Mouse (Mus musculus) thymus, adult 2 months (tissue): Measurements from ENCODE around the gene Itpr1. TPM values are rescaled to one million over a fixed set of nuclear protein-coding genes. Genes with fewer than 3 reads are reported as not detected.

Experiments
- DNase-seq: peaks from one replicate; pipeline ENCODE4 v3.0.0; 2021
- H3K27ac ChIP-seq: fragments of 200-500 bp; 2 replicates; pipeline ENCODE4 v1.5.1; 2012; ENCODE audit warnings: low read length, control low read depth; ENCODE audit not compliant: control insufficient read depth, insufficient read depth
- H3K27me3 ChIP-seq: fragments of 200-500 bp; 2 replicates; pipeline ENCODE4 v1.6.1; 2012; ENCODE audit warnings: mild to moderate bottlenecking, low read length, moderate library complexity, mixed read lengths; ENCODE audit not compliant: control insufficient read depth, insufficient read depth
- H3K36me3 ChIP-seq: fragments of 200-500 bp; 2 replicates; pipeline ENCODE4 v1.6.1; 2012; ENCODE audit warnings: mild to moderate bottlenecking, low read length, moderate library complexity; ENCODE audit not compliant: control insufficient read depth, insufficient read depth
- H3K4me1 ChIP-seq: fragments of 200-500 bp; replicated peaks from 2 replicates; pipeline ENCODE4 v1.6.1; 2012; ENCODE audit warnings: low read length; ENCODE audit not compliant: control insufficient read depth, insufficient read depth
- H3K4me3 ChIP-seq: fragments of 200-500 bp; 2 replicates; pipeline ENCODE4 v1.5.1; 2012; ENCODE audit warnings: mild to moderate bottlenecking, low read length, control low read depth, moderate library complexity; ENCODE audit not compliant: control insufficient read depth, insufficient read depth
- CTCF ChIP-seq: fragments of 200-500 bp; IDR thresholded peaks from 2 replicates; pipeline ENCODE4 v1.5.1; 2012; ENCODE audit warnings: mild to moderate bottlenecking, control low read depth, low read length, moderate library complexity, borderline replicate concordance; ENCODE audit not compliant: control insufficient read depth, poor library complexity, insufficient read depth; ENCODE audit errors: extremely low read depth
- POLR2A ChIP-seq: fragments of 200-500 bp; IDR thresholded peaks from 2 replicates; pipeline ENCODE4 v1.6.1; 2012; ENCODE audit warnings: mild to moderate bottlenecking, low read length, control low read depth, moderate library complexity; ENCODE audit not compliant: control insufficient read depth, poor library complexity, insufficient read depth; ENCODE audit errors: extremely low read depth
- WGBS: fragments of 180-500 bp; shearing (Covaris S2); methylation state at CpG from one replicate; pipeline ENCODE4 v1.1.7; 2018; 5-methylcytosine and 5-hydroxymethylcytosine counted together
- polyA plus RNA-seq: library from polyadenylated mRNA; depleted of rRNA; stranded (reverse); fragments of >200 nt; gene quantifications from 2 replicates; pipeline ENCODE4 v1.2.3, GENCODE M21; 2012

Gene Itpr1
- polyA plus RNA-seq, 1 experiment, result 28.8 TPM

DNA sequence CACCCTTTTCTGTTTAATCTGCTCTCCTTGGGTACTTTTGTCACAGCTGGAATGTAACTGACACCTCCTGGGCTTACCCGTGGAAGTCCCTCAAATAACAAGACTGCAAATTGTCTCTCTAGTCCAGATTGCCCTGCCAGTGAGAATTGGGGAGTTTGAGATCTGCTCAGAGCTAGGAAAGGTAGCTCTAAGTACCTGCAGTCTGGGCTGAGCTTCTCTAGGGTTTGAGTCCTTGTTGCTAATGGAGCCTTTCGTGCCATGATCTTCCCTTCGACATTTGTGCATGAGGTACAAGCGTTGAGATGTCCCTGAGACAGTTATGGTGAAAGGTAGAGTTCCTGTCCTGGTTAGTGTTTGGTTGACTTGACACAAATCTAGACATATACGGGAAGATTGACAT is 89.0 kb downstream of the Itpr1 start:
- WGBS, result 96% methylated on average over 5 of the region's 5 CpGs
- no peak for DNase-seq
- Histone ChIP-seq H3K27me3 (no peaks in the 10 kb centered on the region), H3K27ac (no peak overlapping the region), H3K4me3 (no peak overlapping the region), H3K4me1 (peaks cover 6% of the 10 kb centered on the region), H3K36me3 (no peaks in the 10 kb centered on the region)
- no peak for TF ChIP-seq POLR2A
- TF ChIP-seq CTCF, result no peak

DNA sequence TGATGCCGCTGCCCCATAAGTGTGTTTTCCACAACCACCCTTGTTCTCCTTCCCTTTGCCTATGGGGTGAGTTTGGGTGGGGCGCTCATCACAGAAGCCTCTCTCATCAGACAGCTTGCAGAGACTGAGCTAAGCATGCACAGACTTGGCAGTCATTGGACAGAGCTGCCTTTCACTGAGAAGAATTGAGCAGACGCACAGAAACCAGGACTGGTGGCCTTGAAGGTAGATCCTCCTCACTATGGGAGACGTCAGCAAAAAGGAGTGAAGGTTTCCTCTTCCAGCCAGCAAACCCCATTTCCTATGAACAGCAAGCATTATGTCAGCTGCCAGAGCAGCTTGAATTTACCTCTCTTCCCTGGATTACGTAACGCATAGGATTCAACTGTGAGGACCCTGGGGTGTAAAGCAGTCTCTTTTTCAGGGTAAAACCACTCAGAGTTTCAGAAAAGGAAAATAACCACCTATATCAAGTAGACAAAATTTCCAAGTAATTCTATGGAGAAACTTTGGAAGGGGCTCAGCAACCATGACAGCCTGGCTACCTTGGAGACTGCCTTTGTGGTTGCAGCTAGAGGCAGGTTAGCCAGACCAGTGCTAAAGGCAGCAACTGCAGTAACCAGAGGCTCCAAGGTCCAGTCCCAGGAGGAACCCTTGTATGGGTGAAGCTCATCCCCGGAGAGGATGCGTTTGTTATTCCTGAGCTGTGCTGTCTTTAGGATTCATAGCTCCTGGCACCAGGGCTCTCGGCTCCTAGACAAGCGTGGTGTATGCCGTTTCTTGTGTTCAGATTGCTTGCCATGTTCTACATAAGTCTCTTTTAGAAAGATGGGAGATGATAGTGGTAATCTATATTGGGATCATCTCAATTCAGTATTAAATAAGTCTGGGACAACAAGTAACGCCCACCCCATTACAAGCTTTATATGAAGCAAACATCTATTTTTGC is 91.0 kb downstream of the Itpr1 start:
- no peak for DNase-seq
- Histone ChIP-seq H3K4me3 (no peak overlapping the region), H3K27me3 (no peaks in the 10 kb centered on the region), H3K27ac (no peak overlapping the region), H3K4me1 (peaks cover 13% of the 10 kb centered on the region), H3K36me3 (no peaks in the 10 kb centered on the region)
- TF ChIP-seq POLR2A (no peak), CTCF (no peak)
- WGBS, result 96% methylated on average over 12 of the region's 12 CpGs

DNA sequence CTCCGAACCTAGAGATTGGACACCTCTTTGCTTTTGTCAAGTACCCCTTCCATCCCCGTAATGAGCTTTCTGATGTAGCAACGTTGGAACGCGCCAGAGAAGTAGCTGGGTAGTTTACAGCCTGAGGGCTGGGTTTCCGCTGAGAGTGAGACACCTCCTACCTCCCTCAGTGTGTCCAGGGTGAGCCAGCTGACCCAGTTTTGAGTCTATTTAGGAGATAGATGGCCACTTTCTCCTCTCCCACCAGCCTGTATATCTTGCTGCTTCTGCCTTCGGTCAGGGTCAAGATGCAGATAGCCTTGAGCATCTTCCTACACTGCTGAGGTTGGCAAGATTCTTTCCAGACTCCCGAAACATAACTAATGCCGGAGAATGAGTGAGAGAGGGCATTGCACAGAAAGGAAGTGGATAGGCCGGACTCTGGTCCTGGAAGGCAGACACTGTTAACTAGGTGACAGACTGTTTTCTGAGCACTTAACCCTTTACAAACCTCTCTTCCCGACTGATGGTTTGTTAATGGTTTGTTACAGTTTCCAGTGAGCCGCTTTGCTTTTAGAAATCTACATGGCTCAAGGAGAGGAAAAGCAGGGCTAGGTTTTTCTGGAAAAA is 92.4 kb downstream of the Itpr1 start:
- H3K4me3 ChIP-seq, result no peak overlapping the region
- no peak overlapping the region for H3K27ac ChIP-seq
- no peak for DNase-seq
- no peak for TF ChIP-seq CTCF
- no peak for TF ChIP-seq POLR2A
- peaks cover 13% of the 10 kb centered on the region for H3K4me1 ChIP-seq
- no peaks in the 10 kb centered on the region for H3K27me3 ChIP-seq
- no peaks in the 10 kb centered on the region for H3K36me3 ChIP-seq
- WGBS, result 91% methylated on average over 12 of the region's 12 CpGs

DNA sequence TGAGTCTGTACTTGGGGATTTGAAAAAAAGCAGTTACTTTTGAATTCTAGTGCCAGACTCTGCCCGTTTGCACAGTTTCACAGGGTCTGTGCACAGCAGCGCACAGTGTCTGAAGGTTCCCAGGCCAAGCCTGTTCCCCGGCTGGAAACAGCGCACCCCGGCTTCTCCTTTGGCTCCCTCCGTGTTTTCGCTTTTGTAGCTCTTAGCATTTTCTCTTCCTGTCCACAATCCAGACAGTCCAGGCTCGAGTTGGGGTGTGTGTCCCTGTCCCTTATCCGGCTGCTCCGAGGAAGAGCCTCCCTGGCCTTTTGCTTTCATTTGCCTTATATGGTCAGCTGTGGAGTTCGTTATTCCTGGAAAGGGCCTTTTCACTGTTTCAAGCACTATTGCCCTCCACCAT is 93.3 kb downstream of the Itpr1 start:
- DNase-seq, result no peak
- H3K27me3 ChIP-seq, result no peaks in the 10 kb centered on the region
- TF ChIP-seq CTCF, result no peak
- TF ChIP-seq POLR2A, result no peak
- H3K4me3 ChIP-seq, result no peak overlapping the region
- no peaks in the 10 kb centered on the region for H3K36me3 ChIP-seq
- 81% methylated on average over 11 of the region's 11 CpGs for WGBS
- H3K27ac ChIP-seq, result no peak overlapping the region
- H3K4me1 ChIP-seq, result peaks cover 13% of the 10 kb centered on the region

DNA sequence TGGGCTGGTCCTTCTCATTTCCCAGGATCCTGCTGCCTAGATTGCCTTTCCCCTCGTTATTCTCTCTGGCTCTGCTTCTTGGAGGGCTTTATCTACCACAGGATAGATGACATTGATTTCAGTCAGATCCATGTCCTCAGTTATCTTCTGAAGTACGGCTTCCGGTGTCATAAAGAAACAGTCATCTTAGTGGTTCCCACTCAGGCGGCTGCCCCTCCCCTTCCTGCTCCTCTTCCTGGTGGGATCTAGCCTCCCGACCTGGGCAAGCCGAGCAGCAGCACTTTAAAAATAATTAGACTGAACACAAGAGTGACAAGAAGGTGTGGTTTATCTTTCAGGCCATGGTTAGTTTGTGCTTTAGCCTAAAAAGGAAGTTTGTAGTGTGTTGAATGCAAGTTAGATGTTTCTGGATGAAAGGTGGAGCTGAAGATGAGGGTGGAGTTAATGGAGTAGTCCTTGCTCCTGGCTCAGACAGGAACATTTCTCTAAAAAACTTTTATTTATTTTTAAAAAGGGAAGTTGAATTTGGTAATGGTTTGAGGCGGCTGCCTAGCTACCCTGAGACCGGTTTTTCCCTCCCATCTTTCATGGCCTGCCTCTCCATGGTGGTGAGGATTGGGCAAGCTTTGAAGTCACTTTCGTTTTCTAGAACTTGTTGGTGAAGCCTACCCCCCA is 94.2 kb downstream of the Itpr1 start:
- no peaks in the 10 kb centered on the region for H3K36me3 ChIP-seq
- H3K4me1 ChIP-seq, result peaks cover 13% of the 10 kb centered on the region
- TF ChIP-seq POLR2A (no peak), CTCF (no peak)
- H3K27me3 ChIP-seq, result no peaks in the 10 kb centered on the region
- WGBS, result 8% methylated on average over 9 of the region's 9 CpGs
- H3K4me3 ChIP-seq, result peak overlapping the region; percentile 41
- peak overlapping the region; percentile 52; the same call in 1 of the 2 replicates for H3K27ac ChIP-seq
- peak; percentile 13 for DNase-seq

DNA sequence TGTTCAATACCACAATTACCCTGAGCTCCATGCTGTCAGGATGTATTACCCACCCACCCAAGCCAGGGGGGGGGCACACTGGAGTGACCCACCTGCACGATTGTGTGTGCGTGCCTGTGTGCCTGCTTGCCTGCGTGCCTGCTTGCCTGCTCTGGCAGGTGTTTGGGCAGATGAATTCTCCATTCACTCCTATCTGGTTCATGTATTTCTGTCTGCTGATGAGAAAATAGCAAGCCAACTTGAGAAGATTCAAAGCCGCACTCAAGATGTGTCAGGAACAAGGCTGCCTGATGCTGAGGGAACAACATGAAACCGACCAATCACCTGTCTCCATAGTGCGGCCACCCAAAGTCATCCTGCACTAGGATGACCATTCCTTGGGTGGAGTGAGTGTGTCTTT is 94.9 kb downstream of the Itpr1 start:
- WGBS, result 47% methylated on average over 6 of the region's 6 CpGs
- Histone ChIP-seq H3K27me3 (no peaks in the 10 kb centered on the region), H3K4me1 (peaks cover 13% of the 10 kb centered on the region), H3K36me3 (no peaks in the 10 kb centered on the region), H3K4me3 (peak overlapping the region; percentile 11; the same call in 1 of the 2 replicates), H3K27ac (no peak overlapping the region)
- DNase-seq, result no peak
- TF ChIP-seq CTCF (no peak), POLR2A (no peak)

DNA sequence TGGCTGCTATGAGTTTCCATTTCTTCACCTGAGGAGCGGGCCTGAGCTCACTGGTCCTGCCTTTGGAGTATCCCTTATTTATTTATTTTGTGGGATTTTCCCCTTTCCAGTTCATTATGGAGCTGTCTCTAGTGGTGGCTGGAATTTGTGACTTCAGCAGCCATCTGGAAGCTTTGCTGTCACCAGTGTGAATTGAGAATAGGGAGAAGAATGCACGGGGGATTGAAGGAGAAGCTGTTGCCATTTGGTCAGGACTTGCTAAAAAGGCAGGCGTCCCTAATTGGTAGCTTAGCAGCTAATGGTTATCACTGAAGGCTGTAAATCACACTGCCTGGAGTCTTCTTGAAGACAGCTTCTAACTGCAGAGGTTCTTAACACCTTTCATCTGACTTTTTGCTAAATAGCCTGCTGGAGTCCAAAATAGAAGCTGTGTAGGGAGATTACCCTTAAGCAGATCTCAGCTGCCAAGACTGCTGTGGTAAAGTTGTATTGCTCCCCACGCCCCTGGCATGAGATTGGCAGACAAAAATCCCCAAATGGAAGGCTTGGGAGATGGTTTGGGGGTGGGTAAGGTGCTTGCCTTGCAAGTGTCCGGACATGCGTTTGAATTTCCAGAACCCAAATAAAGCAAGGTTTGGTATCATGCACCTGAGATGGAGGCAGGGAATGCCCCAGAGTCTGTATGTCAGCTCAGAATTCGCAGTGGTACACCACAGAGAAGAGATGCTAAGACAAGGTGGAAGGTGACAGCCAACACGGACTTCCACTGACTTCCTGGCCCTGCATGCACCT is 96.7 kb downstream of the Itpr1 start:
- Histone ChIP-seq H3K4me3 (no peak overlapping the region), H3K4me1 (peaks cover 20% of the 10 kb centered on the region), H3K27me3 (no peaks in the 10 kb centered on the region), H3K36me3 (no peaks in the 10 kb centered on the region), H3K27ac (no peak overlapping the region)
- 89% methylated on average over 8 of the region's 8 CpGs for WGBS
- DNase-seq, result no peak
- no peak for TF ChIP-seq CTCF
- no peak for TF ChIP-seq POLR2A
